Mouse (Mus musculus): ENCODE measurements around the gene Ccl12.

The Ccl12 gene

GRCm38 (mm10) chr11:82101529-82101928 lies at the start of gene Ccl12:
Gene Ccl12 (plus strand): TSS chr11:82101845.
- no peak for DNase-seq (ENCODE audit: low spot score)

GRCm38 (mm10) chr11:82053849-82054248 lies 47.8 kb upstream of the Ccl12 start:
- no peak for DNase-seq (ENCODE audit: low spot score)

GRCm38 (mm10) chr11:82057646-82058045 lies 44.0 kb upstream of the Ccl12 start, which contains the start of gene Ccl11:
Gene Ccl11 (plus strand): TSS chr11:82057823.
- DNase-seq (ENCODE audit: low spot score): no peak

GRCm38 (mm10) chr11:82062226-82062625 lies 39.4 kb upstream of the Ccl12 start:
- DNase-seq (ENCODE audit: low spot score): no peak

- DNase-seq (ENCODE audit: low spot score): no peak
These were observed 38.2 kb upstream of the Ccl12 start for GRCm38 (mm10) chr11:82063454-82063853.

- no peak for DNase-seq (ENCODE audit: low spot score)
These were observed 34.6 kb upstream of the Ccl12 start for GRCm38 (mm10) chr11:82066953-82067571.

GRCm38 (mm10) chr11:82071076-82071475 lies 30.6 kb upstream of the Ccl12 start:
- DNase-seq (ENCODE audit: low spot score): no peak

- no peak for DNase-seq (ENCODE audit: low spot score)
These were observed 29.3 kb upstream of the Ccl12 start for GRCm38 (mm10) chr11:82072374-82072773.

- DNase-seq (ENCODE audit: low spot score): no peak
These were observed 28.7 kb upstream of the Ccl12 start for GRCm38 (mm10) chr11:82072984-82073383.

- no peak for DNase-seq (ENCODE audit: low spot score)
These were observed 28.0 kb upstream of the Ccl12 start for GRCm38 (mm10) chr11:82073686-82074085.

- DNase-seq (ENCODE audit: low spot score): no peak
These were observed 24.6 kb upstream of the Ccl12 start for GRCm38 (mm10) chr11:82077031-82077430.

- no peak for DNase-seq (ENCODE audit: low spot score)
These were observed 23.4 kb upstream of the Ccl12 start for GRCm38 (mm10) chr11:82078136-82078730.

GRCm38 (mm10) chr11:82080865-82081264 lies 20.8 kb upstream of the Ccl12 start:
- DNase-seq (ENCODE audit: low spot score): no peak

GRCm38 (mm10) chr11:82084360-82084759 lies 17.3 kb upstream of the Ccl12 start:
- DNase-seq (ENCODE audit: low spot score): no peak

GRCm38 (mm10) chr11:82099511-82100323 lies 1.9 kb upstream of the Ccl12 start:
- DNase-seq (ENCODE audit: low spot score): no peak

GRCm38 (mm10) chr11:82101087-82101486 lies 558 bp upstream of the Ccl12 start:
- DNase-seq (ENCODE audit: low spot score): no peak

- no peak for DNase-seq (ENCODE audit: low spot score)
These were observed 8.0 kb downstream of the Ccl12 start for GRCm38 (mm10) chr11:82109611-82110010.

GRCm38 (mm10) chr11:82110372-82111248 lies 9.0 kb downstream of the Ccl12 start:
- no peak for DNase-seq (ENCODE audit: low spot score)

- DNase-seq (ENCODE audit: low spot score): no peak
These were observed 13.2 kb downstream of the Ccl12 start, which contains the start of gene Ccl8 for GRCm38 (mm10) chr11:82114885-82115284. Gene Ccl8 (plus strand): TSS chr11:82115185.

- no peak for DNase-seq (ENCODE audit: low spot score)
These were observed 14.4 kb downstream of the Ccl12 start for GRCm38 (mm10) chr11:82116041-82116440.

GRCm38 (mm10) chr11:82132977-82133376 lies 31.3 kb downstream of the Ccl12 start:
- DNase-seq (ENCODE audit: low spot score): no peak

GRCm38 (mm10) chr11:82136196-82136595 lies 34.6 kb downstream of the Ccl12 start:
- DNase-seq (ENCODE audit: low spot score): no peak
